Mouse (Mus musculus) layer of hippocampus, postnatal 10 days (tissue): ENCODE results near the gene Pde8a. TPM values are rescaled to one million over a fixed set of nuclear protein-coding genes. Genes with fewer than 3 reads are reported as not detected.

Source experiments
- DNase-seq, 2 experiments: peaks; one replicate each; pipeline ENCODE4 v3.0.0; 2021; ENCODE audit warnings: low spot score in 2 of 2
- total RNA-seq, 2 experiments: library from RNA; stranded (reverse); gene quantifications; 2 replicates each; pipeline ENCODE4 v1.2.3; 2021

The Pde8a gene
- total RNA-seq, 2 experiments from 2014 or later: 2.7 to 3.2 TPM

DNA sequence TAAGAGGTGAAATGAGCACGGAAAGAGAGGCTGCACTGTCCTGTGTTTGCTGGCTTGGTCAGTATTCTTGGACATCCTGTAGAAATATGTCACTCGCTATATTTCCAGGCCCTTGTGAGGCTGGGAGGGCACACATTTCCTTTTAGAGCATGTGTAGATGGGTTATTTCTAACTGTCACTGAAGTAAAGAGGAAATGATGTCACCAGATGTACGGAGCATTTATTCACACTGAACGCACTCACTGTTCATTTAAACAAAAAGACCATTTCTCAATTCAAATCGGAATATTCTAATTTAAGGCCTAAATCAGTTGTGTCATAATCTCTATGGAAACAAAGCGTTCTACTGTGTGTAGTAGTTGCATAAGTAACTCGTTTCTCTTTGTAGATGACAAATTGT, 48.2 kb downstream of the Pde8a start:
- DNase-seq: no peak

DNA sequence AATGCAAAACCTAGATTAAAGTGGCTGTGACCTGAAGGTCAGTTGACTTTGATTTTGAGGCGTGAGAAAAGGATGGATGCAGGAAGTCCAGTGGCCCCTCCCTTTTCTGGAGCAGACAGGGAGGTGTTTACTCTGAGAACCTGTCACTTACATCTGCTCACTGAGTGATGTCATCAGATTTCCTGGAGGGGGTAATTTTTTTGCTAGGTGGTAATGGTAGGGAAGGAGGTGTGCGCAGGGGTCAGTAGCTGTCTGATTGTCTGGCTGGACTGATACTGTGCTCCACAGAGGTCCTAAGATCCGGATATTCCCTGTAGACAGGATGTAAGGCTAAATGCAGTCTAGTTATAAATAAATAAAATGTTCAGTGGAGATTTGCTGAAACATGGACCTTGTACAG, 59.5 kb downstream of the Pde8a start:
- DNase-seq: no peak

- DNase-seq: no peak
These were observed 65.6 kb downstream of the Pde8a start for GRCm38 (mm10) chr7:81278966-81279365.

- DNase-seq: no peak
These were observed 67.8 kb downstream of the Pde8a start for GRCm38 (mm10) chr7:81281240-81281639.

- no peak for DNase-seq
These were observed 73.1 kb downstream of the Pde8a start for GRCm38 (mm10) chr7:81286456-81286855.

DNA sequence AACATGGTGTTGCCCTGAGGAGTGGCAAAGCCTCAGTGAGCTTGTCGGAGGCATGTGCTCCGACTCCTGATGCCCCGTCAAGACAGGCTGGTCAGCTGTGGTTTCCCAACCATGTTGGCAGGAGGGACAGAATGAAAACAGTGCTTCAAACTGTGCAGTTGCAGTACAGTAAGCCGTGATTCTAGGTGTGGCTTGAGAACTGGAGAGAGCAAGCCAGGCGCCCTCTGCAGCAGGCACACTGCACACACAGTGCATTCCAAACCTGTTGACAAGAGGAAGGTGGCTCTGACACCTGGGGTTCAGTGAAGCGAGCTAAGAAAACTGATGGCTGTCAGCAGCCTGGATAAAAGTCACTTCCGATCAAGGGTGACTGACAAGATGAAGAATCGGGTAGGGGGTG, 73.5 kb downstream of the Pde8a start:
- no peak for DNase-seq

DNA sequence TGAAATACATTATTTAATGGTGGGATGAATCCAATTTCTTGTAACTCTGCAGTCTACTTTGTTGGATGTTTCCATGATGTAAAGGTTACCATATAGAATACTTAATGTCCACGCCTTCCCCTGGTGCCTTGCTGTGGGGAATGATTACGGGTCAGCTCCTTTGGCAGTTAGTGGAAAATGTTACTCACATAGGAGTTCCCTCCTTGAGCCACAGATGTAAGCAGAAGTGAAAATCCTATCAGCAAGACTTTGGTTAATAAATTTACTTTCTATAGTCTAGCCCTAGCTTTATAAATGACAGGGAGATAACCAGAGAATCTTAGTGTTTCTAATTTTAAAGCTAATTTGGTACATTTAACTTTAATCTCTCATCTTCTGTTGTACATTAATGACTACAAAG, 81.8 kb downstream of the Pde8a start:
- no peak for DNase-seq

DNA sequence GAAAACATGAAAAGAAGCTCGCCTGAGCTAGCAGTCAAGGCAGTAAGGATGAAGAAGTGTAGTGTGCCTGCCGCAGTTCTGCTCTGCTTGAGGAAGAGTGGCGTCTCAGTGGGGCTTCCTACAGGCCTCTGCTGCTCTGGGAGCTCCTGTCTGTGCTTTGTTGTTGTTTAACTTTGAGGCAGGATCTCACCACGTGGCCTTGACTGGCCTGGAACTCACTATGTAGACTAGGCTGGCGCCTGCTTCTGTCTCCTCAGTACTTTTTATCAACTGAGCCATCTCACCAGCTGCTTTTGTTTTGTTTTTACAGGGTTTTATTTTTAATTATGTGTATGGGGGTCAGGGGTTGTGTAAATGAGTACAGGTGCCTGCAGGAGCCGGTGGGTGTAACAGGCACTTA, 84.8 kb downstream of the Pde8a start:
- no peak for DNase-seq

DNA sequence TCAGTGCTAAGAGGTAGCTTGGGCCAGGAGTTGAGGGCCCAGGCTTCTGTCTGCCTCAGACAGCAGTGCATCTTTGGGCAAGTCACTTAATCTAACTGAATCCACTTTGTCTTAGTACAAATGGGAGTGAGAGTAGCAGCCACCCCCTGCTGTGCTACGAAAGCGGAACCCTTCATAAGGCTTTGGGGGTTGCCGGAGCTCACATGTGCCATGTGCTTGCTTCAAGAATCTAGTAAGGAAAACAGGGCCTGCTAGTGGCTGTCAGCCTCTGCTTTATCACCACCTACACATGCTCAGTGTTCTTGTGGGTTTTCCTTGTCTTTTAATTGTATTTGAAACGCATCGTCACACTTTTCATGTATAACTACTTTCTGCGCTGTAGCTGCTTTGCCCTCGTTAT, 87.9 kb downstream of the Pde8a start:
- no peak for DNase-seq

DNA sequence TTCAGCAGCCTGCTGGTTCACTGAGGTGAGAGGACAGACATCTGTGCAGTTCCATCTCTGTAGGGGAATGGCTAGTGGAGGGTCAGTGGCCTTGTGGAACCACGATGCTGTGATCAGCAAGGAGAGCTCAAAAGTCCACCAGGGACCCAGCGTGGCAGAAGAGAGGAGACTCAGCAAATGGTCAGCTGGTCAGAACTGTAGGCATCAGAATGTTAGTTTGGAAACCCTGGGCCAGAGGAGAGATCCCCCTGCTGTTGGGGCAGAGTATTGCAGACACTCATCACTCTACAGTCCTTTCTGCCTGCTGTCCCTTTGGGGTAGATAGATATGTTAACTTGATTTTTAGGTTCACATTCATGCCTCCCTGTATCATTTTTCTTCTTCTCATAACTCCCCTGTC, 90.3 kb downstream of the Pde8a start:
- no peak for DNase-seq

GRCm38 (mm10) chr7:81304100-81304499, 90.7 kb downstream of the Pde8a start:
- no peak for DNase-seq

- no peak for DNase-seq
These were observed 91.3 kb downstream of the Pde8a start for GRCm38 (mm10) chr7:81304675-81305074.

- DNase-seq: peak; percentile 19 to 24
These were observed 94.3 kb downstream of the Pde8a start for GRCm38 (mm10) chr7:81307735-81308134.

DNA sequence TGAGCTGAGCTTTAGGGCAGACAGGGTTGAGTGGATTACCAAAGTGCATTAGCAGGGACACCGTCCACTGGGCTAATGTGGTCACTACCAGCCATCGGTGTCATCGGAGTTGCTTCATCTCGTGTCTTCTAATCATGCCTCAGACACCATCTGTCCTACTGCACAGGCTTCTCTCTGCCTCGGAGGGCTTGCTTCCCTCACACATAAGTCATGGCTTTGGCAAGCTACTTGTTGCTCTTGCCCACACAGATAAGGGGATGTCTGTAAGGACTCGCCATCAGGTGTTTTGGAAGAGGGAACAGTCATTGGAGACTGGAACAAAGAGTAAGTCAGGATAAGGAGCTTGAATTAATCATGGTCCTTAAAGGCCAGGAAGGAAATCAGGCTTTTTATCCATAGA, 95.9 kb downstream of the Pde8a start:
- no peak for DNase-seq

DNA sequence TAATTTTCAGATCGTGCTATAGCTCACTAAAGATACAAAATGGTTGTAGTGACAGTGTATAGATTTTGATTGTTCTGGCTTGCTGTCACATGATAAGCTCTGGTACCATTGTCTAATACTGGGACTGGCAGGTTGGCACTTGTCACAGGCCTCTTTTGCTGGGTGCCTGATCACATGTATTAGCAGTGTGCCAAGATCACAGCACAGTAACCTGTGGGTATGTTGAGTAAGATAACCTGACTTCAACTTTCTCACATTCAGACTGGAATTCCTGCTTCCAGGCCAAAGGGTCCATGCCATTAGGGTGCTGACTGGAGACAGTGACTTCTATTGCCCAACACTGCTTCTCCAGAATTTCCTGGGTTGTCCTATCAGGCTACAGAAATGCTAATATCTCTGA, 97.7 kb downstream of the Pde8a start:
- no peak for DNase-seq

GRCm38 (mm10) chr7:81311581-81311980, 98.2 kb downstream of the Pde8a start:
- DNase-seq: no peak

- DNase-seq: no peak
These were observed 102.2 kb downstream of the Pde8a start for GRCm38 (mm10) chr7:81315583-81315982.

DNA sequence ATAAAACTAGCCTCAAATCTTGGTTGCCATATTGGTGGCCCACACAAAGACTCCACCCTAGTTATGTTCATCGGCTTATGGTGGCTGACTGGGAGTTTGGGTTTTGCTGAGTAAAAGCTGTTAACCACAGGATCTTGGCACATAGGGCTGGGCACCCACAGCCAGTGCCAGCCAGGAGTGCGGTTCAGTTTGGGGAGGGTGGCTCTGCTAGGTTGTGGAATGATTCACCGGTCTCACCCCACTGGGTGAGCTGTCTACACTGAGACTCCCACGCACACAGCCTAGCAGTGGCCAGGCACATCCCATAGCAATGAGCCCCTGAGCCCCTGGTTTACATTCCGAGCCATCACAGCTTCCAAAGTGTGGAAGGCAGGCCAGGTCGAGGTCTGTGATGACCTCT, 106.4 kb downstream of the Pde8a start:
- DNase-seq: no peak

DNA sequence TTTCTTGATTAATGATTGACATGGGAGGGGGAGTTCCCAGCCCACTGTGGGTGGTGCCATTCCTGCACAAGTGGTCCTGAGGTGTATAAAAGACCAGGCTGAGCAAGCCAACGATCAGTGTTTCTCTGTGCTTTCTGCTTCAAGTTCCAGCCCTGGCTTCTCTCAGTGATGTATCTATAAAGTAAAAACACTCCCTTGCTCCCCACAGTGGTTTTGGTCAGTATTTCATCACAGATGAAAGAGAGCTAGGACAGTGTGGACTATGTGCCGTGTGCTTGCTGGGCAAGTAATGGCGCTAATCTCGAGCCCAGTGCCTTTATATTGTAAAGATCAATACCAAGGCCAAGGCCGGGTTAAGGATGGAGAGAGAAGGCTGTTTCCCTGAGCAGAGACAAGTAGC, 108.4 kb downstream of the Pde8a start:
- no peak for DNase-seq

DNA sequence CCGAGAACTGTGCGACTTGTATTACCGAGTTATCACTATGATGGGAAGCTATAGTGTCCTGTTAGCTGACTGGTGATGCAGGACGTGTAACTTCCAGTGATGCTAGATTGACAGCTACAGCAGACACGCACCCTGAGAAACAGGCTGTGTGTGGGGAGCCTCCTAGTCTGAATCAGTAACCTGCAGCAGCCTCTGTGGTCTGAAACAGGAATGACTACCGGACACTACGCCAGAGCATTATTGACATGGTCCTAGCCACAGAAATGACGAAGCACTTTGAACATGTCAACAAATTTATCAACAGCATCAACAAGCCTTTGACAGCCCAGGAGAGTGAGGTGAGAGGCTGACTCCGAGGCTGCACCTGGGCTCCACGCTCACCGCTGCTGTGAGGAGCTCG, 112.6 kb downstream of the Pde8a start:
- DNase-seq: no peak

- no peak for DNase-seq
These were observed 113.5 kb downstream of the Pde8a start for GRCm38 (mm10) chr7:81326859-81327258.

DNA sequence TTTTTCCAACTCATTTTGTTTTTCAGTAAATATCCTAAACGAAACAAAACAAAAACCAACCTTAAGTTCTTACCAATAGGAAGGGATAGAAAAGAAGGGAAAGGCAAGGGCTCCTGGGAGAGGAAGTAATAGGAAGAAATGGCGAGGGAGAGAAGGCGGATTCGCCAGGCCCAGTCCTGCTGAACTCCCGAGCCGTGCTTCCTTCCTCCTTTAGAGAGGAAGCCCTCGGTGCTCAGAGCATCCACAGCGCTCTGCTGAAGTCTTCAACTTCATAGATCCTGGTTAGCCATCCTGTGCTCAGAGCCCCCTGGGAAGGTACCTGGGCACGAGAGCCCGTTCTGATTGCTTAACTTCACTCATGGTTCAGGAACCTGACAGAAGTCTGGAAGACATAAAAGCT, 114.3 kb downstream of the Pde8a start:
- DNase-seq: no peak

GRCm38 (mm10) chr7:81330767-81331166, 117.4 kb downstream of the Pde8a start:
- DNase-seq: no peak

DNA sequence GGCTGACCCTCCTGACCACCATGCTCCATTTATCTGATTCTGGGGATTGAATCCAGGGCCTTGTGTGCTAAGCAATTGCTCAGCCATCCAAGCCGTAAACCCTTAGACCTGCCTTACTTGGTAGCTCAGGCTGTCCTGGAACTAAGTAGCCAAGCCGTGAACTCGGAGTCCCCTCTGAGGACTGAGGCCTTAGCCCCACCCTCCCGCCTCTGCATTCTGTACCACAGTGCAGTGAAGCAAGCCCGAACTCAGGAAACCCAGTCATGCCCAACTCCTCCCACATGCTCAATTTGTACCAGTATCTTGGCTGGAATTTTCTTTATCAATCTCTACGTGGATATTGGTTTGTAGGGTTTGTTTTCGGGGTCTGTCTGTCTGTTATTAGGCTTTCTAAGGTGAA, 118.5 kb downstream of the Pde8a start:
- DNase-seq: no peak
